Mouse (Mus musculus) hindbrain, embryonic 10.5 days (tissue): ENCODE measurements around the gene Cpm. TPM values are rescaled to one million over a fixed set of nuclear protein-coding genes. Genes with fewer than 3 reads are reported as not detected.

Experiments used
- DNase-seq: peaks from one replicate; pipeline ENCODE4 v3.0.0-alpha.2; 2017; ENCODE audit warnings: low spot score
- H3K27ac ChIP-seq: fragments of 300-500 bp; sonication (generic); 2 replicates; pipeline ENCODE4 v1.5.1; 2016; ENCODE audit warnings: mild to moderate bottlenecking, moderate library complexity
- H3K27me3 ChIP-seq: fragments of 300-500 bp; sonication (generic); 2 replicates; pipeline ENCODE4 v1.6.1; 2016; ENCODE audit warnings: mild to moderate bottlenecking; ENCODE audit not compliant: poor library complexity, insufficient read depth, severe bottlenecking
- H3K36me3 ChIP-seq: fragments of 300-500 bp; sonication (generic); 2 replicates; pipeline ENCODE4 v1.6.1; 2016; ENCODE audit warnings: mild to moderate bottlenecking, moderate library complexity
- H3K4me1 ChIP-seq: fragments of 300-500 bp; sonication (generic); replicated peaks from 2 replicates; pipeline ENCODE4 v1.6.1; 2016; ENCODE audit warnings: mild to moderate bottlenecking
- H3K4me3 ChIP-seq: fragments of 300-500 bp; sonication (generic); 2 replicates; pipeline ENCODE4 v1.5.1; 2016; ENCODE audit warnings: mild to moderate bottlenecking, moderate library complexity
- H3K9me3 ChIP-seq: fragments of 300-500 bp; sonication (generic); 2 replicates; pipeline ENCODE4 v1.6.1; 2016; ENCODE audit warnings: mild to moderate bottlenecking, moderate library complexity
- WGBS: fragments of 180-500 bp; shearing (Covaris S2); methylation state at CpG from one replicate; pipeline ENCODE4 v1.1.7; 2016; 5-methylcytosine and 5-hydroxymethylcytosine counted together
- polyA plus RNA-seq: library from polyadenylated mRNA; unstranded; fragments of >200 nt; fragmentation: Nextera tagmentation; extraction: Ambion mirVana; gene quantifications from 2 replicates; pipeline ENCODE4 v1.2.1, GENCODE M21; 2016

Cpm gene
- polyA plus RNA-seq, 1 experiment from 2014 or later: 5.9 TPM

DNA sequence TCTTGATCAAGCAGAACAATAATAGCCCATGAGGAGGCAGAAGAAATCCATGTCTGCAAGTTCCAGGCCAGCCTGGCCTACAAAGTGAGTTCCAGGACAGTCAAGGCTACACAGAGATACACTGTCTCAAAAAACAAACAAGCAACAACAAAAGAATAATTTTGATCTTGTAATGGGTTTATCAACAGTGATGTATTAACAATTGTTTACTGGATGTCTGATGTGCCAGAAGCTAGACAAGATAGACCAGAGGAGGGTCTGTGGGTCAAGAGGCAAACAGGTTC is 35.6 kb downstream of the Cpm start:
- H3K27ac ChIP-seq: no peak overlapping the region
- no peak for DNase-seq
- no peaks in the 10 kb centered on the region for H3K36me3 ChIP-seq
- peaks cover 18% of the 10 kb centered on the region for H3K4me1 ChIP-seq
- H3K9me3 ChIP-seq: no peaks in the 10 kb centered on the region
- H3K27me3 ChIP-seq: no peaks in the 10 kb centered on the region
- no peak overlapping the region for H3K4me3 ChIP-seq

DNA sequence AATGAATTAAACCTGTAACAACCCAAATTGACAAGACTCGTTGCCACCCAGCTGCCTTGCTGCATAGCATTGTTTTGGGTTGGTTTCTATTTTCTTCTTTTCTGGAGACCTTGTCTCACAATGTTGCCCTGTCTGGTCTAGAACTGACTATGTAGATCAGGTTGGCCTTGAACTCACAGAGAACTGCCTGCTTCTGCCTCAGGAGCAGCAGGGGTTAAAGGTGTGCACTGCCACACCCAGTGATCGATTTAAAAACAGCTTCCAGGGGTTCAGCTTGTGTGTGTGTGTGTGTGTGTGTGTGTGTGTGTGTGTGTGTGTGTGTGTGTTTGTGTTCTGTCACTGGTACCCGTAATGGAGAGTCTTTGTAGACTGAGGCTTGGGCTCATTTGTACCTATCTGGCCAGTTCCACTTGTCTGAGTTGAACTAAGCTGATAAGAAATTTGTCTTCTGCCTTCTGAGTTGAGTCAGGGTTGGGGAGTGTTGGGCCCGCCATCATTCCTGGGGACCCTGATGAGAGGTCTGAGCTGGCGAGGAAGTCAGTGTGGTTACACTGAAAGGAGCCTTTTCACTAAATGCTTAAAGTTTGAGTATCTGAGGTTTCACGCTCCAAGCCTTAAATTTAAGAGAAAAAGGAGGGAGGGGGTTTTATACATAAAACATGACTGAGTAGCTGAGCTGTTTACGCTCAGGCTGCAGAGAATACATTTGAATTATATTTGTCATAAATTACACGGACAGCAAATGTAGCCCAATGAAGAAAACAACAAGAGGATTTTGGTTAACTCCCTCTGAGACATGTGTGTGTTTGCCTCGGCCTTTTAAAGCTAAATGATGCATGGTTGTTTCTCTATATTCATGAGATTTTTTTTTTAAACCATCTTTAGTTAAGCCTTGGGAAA is 36.3 kb downstream of the Cpm start:
- Histone ChIP-seq H3K36me3 (no peaks in the 10 kb centered on the region), H3K27ac (no peak overlapping the region), H3K9me3 (no peaks in the 10 kb centered on the region), H3K4me3 (no peak overlapping the region), H3K4me1 (peaks cover 18% of the 10 kb centered on the region), H3K27me3 (no peaks in the 10 kb centered on the region)
- no peak for DNase-seq
- 81% methylated on average over 9 of the region's 9 CpGs for WGBS

DNA sequence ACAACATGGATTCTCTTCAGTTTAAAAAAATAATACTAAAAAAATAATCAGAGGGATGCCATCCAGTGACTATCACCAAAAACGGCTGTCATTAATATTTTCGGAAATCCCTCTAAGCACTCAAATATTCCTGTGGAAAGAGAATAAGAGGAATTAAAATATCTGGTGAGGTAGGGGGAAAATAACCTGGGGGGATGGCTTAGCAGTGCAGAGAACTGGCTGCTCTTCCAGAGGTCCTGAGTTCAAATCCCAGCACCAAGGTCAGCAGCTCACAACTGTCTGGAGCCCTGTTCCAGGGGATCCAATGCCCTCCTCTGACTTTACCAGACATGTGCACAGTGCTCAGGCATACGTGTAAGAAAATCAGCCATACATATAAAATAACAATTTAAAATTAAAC is 37.1 kb downstream of the Cpm start:
- H3K27ac ChIP-seq: no peak overlapping the region
- peaks cover 18% of the 10 kb centered on the region for H3K4me1 ChIP-seq
- no peaks in the 10 kb centered on the region for H3K27me3 ChIP-seq
- no peaks in the 10 kb centered on the region for H3K36me3 ChIP-seq
- DNase-seq: no peak
- H3K4me3 ChIP-seq: no peak overlapping the region
- H3K9me3 ChIP-seq: no peaks in the 10 kb centered on the region
- WGBS: 91% methylated on average over 3 of the region's 3 CpGs

DNA sequence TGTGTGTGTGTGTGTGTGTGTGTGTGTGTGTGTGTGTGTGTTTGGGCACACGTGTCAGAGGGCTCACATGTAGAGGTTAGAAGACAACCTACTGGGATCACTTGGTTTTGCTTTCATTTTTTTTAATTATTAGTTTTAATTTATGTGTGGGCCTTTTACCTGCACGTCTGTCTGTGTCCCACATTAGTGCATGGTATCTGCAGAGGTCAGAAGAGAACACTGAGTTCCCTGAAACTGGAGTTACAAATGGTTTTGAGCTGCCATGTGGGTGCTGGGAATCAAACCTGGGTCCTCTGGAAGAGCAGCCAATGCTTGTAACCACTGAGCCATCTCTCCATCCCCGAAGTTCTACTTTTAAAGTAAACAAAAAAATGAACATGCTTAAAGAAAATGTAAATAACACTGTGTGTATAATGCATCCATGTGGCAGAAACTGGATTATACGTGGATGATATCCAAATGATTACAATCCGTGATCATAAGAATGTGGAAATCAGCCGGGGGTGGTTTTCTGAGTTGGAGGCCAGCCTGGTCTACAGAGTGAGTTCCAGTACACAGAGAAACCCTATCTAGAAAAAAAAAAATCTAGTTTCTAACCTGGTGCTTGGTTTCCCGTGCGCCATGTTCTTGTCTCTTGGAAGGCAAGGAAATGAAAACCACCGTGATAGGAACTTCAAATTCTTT is 37.8 kb downstream of the Cpm start:
- Histone ChIP-seq H3K9me3 (no peaks in the 10 kb centered on the region), H3K27me3 (no peaks in the 10 kb centered on the region), H3K4me1 (peaks cover 18% of the 10 kb centered on the region), H3K36me3 (no peaks in the 10 kb centered on the region), H3K27ac (no peak overlapping the region), H3K4me3 (no peak overlapping the region)
- WGBS: 93% methylated on average over 9 of the region's 9 CpGs
- DNase-seq: no peak

DNA sequence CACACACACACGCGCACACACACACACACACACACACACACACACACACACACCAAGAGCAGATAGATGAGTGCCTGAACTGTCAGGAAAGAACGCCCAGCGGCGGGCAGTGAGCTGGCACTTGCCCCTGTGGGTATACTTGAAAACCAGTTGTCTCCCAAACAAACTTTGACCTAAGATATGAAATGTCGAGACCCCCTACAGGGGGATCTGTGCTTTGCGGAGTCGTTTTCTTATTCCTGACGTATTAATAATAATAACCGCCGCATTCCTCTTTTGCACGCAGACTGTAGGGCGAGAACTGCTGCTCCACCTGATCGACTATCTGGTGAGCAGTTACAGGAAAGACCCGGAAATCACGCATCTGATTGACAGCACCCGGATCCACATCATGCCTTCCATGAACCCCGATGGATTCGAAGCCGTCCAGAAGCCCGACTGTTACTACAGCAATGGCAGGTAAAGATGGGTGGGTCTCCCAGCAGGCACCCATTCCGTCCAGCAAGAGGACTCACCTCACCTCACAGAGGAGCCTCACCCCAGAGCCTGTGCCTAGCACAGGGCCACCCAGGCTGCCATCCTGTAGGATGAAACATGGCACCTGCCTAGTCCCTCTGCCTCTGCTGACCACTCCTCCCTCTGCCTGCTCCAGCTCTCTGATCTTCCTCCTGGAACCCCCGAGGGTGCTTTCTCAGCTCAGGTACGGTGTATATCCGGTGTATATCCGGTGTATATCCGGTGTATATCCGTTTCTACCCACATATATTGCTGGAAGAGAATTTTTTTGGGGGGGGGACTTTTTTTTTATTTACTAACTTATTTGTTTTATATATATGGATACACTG is 38.6 kb downstream of the Cpm start:
- no peak for DNase-seq
- no peak overlapping the region for H3K4me3 ChIP-seq
- H3K9me3 ChIP-seq: no peaks in the 10 kb centered on the region
- 94% methylated on average over 28 of the region's 28 CpGs for whole genome bisulfite sequencing
- no peaks in the 10 kb centered on the region for H3K27me3 ChIP-seq
- H3K36me3 ChIP-seq: no peaks in the 10 kb centered on the region
- peaks cover 18% of the 10 kb centered on the region for H3K4me1 ChIP-seq
- no peak overlapping the region for H3K27ac ChIP-seq

DNA sequence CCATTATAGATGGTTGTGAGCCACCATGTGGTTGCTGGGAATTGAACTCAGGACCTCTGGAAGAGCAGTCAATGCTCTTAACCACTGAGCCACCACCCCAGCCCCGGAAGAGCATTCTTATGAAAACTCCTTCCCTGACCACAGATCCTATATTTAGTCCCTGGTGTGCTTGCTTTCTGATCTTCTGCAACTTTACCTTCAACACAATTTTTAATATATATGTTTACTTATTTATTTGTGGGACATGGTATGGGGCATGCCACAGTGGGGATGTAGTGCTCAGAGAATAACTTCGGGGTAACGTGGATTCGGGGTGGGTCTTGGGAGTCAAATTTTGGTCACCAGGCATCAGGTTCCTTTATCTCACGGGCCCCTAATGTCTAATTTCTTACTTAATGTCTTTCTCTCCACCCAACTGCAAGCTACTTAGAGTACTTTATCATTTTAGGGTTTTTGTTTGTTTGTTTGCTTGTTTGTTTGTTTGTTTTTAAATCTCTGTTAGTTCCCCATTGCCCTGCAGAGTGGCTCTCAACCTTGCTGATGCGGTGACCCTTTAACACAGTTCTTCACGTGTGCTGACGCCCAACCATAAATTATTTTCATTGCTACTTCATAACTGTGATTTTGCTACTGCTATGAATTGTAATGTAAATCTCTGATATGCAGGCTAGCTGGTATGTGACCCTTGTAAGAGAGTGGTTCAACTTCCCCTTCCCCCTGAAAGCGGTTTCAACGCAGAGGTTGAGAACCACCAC is 39.4 kb downstream of the Cpm start:
- Histone ChIP-seq H3K27ac (no peak overlapping the region), H3K9me3 (no peaks in the 10 kb centered on the region), H3K27me3 (no peaks in the 10 kb centered on the region), H3K4me3 (no peak overlapping the region), H3K36me3 (no peaks in the 10 kb centered on the region), H3K4me1 (peaks cover 11% of the 10 kb centered on the region)
- 86% methylated on average over 10 of the region's 10 CpGs for WGBS
- DNase-seq: no peak

DNA sequence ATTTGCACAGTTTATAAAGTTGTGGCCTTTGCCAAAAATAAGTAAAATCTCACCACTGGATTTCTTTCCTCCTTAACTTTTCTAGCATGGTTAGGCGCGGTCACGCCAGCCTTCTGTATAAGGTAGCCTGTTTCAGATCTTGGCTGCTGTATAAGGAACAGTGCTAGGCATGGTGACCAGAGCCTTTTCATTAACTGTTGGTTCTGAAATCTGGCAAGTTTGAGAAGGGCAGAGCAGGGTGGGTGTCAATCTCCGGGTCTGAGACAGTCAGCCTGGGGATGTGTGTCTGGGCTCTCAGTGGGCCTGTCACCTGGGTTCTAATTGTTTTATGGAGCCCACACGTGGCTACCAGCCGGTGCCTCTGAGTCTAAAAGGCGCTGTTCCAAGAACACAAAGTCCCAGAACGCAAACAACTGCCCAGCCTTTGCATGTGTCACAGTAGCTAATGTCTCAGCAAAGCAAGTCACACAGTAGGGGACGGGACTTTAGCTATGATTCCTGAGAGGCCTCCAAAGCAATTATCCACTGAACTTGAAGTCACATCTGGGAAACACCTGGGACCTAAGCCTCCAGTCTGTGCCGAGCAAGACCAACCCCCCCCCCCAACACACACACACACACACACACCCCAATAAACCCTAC is 40.3 kb downstream of the Cpm start:
- no peak overlapping the region for H3K27ac ChIP-seq
- peaks cover 6% of the 10 kb centered on the region; the same call in 1 of the 2 replicates for H3K4me1 ChIP-seq
- H3K4me3 ChIP-seq: no peak overlapping the region
- 70% methylated on average over 10 of the region's 10 CpGs for WGBS
- no peaks in the 10 kb centered on the region for H3K9me3 ChIP-seq
- H3K27me3 ChIP-seq: no peaks in the 10 kb centered on the region
- no peaks in the 10 kb centered on the region for H3K36me3 ChIP-seq
- DNase-seq: no peak

DNA sequence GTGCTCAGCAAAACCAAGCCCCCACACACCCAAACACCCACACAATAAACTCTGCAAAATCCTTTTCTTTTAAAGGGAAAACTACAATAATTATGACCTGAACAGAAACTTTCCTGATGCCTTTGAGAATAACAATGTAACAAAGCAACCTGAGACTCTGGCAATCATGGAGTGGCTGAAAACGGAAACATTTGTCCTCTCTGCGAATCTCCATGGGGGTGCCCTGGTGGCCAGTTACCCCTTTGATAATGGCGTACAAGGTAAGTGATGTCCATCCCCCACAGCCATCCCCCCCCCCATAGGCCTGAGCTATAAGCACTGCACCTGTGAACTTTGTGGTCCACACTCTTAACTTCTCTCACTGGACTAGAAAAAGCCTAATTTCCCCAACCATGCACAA is 40.8 kb downstream of the Cpm start:
- H3K4me3 ChIP-seq: no peak overlapping the region
- H3K36me3 ChIP-seq: no peaks in the 10 kb centered on the region
- no peak overlapping the region for H3K27ac ChIP-seq
- DNase-seq: no peak
- H3K4me1 ChIP-seq: peaks cover 6% of the 10 kb centered on the region; the same call in 1 of the 2 replicates
- no peaks in the 10 kb centered on the region for H3K27me3 ChIP-seq
- WGBS: 65% methylated on average over 3 of the region's 3 CpGs
- H3K9me3 ChIP-seq: no peaks in the 10 kb centered on the region

DNA sequence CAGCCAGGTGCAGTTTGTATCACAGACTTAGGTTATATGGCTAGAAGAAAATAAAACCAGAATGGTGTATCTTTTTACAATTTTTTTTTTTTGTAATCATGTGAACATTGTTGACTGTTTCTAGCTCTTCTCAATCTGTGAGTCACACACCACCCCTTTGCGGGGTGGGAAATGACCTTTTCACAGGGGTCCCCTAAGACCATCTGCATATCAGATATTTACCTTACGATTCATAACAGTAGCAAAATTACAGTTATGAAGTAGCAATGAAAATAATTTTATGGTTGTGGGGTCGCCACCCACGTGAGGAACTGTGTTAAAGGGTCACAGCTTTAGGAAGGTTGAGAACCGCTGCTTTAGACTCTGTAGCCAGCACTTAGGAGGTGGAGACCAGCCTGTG is 41.5 kb downstream of the Cpm start:
- Histone ChIP-seq H3K9me3 (no peaks in the 10 kb centered on the region), H3K27me3 (no peaks in the 10 kb centered on the region), H3K36me3 (no peaks in the 10 kb centered on the region), H3K27ac (no peak overlapping the region), H3K4me1 (peaks cover 10% of the 10 kb centered on the region), H3K4me3 (no peak overlapping the region)
- DNase-seq: no peak
- WGBS: 89% methylated on average over 5 of the region's 5 CpGs

DNA sequence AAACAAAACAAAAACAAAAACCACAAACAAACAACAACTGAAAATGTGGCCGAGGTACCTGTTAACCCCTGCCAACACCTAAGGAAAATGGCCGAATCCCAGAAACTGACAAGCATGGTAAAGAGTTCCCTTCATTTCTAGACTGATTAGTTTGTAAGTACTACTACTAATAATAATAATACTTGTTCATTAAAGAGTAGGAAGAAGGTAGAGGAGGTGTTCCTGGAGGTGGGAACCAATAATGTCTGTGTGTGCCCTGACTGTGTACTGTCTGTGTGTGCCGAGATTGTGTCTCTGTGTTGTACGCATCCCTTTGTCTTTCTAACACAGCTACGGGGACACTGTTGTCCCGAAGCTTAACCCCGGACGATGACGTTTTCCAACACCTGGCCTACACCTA is 42.0 kb downstream of the Cpm start:
- no peaks in the 10 kb centered on the region for H3K36me3 ChIP-seq
- H3K9me3 ChIP-seq: no peaks in the 10 kb centered on the region
- peaks cover 14% of the 10 kb centered on the region for H3K4me1 ChIP-seq
- no peak overlapping the region for H3K27ac ChIP-seq
- H3K4me3 ChIP-seq: no peak overlapping the region
- H3K27me3 ChIP-seq: no peaks in the 10 kb centered on the region
- WGBS: 90% methylated on average over 9 of the region's 9 CpGs
- no peak for DNase-seq

DNA sequence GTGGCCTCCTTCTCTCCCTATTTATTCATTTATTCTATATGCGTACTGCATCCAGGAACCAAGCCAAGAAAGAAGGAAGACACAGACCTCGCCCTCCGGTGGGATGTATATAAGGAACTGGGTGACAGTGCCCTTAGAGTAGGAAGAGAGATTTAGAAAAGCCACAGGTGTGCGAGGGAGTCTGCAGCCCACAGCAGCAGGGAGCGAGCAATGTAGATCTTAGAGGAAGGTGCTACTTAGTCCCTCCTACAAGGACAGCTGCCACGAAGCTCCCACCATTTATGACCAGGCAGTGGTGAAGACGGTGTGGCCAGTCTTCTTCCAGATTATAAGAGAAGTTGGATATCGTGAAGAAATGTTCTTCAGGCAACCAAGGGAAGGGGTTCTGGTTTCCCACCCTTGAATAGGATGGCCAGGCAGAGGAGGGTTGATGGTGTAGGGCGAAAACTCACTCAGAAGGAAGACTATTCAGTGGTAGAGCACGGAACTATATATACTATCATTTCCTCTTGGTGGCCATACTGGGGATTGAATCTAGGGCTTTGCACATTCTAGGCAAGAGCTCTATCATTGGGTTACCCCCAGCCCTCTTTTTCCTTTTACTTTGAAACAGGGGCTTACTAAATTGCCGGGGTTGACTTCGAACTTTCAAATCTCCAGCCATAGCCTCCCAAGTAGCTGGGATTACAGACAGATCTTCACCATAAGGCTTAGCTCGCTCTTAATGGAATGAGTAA is 42.8 kb downstream of the Cpm start:
- no peaks in the 10 kb centered on the region for H3K9me3 ChIP-seq
- 88% methylated on average over 13 of the region's 13 CpGs for WGBS
- H3K4me1 ChIP-seq: peaks cover 16% of the 10 kb centered on the region
- no peaks in the 10 kb centered on the region for H3K36me3 ChIP-seq
- DNase-seq: no peak
- no peak overlapping the region for H3K27ac ChIP-seq
- H3K4me3 ChIP-seq: no peak overlapping the region
- no peaks in the 10 kb centered on the region for H3K27me3 ChIP-seq

DNA sequence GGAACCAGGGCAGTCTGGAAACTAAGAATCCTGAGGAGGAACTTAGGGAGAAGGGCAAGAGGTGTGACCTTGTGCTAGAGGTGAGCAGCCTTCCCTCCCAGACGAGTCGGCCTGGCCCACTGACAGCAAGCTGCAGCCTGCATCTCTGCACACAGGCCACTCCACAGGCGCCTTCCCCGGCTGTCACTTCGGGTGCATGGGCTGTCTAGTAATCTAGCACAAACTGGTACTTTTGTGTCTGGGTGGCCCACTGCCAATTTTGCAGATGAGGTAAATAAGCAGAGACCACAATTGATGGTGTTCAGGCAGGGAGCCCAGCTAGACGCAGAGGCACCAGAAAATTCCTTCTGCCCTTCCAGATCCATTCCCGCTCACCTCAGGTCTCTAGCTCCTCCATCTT is 43.4 kb downstream of the Cpm start:
- Histone ChIP-seq H3K27ac (no peak overlapping the region), H3K9me3 (no peaks in the 10 kb centered on the region), H3K4me3 (no peak overlapping the region), H3K4me1 (peaks cover 16% of the 10 kb centered on the region), H3K27me3 (no peaks in the 10 kb centered on the region), H3K36me3 (no peaks in the 10 kb centered on the region)
- DNase-seq: no peak
- 80% methylated on average over 7 of the region's 7 CpGs for WGBS
